Mouse (Mus musculus) lung, embryonic 14.5 days (tissue): ENCODE results near the gene Mfsd12. TPM values are rescaled to one million over a fixed set of nuclear protein-coding genes. Genes with fewer than 3 reads are reported as not detected.

Experiments used
- ATAC-seq: fragments of 200-750 bp; cut with Nextera tagmentation; 2 replicates; pipeline ENCODE4 v1.8.0; 2017; ENCODE audit warnings: mild to moderate bottlenecking, moderate TSS enrichment, moderate library complexity; ENCODE audit not compliant: insufficient read depth
- DNase-seq: peaks from one replicate; pipeline ENCODE4 v3.0.0-alpha.2; 2015
- H3K27ac ChIP-seq: fragments of 300-500 bp; sonication (generic); 2 replicates; pipeline ENCODE4 v1.5.1; 2014; ENCODE audit warnings: low read depth, mild to moderate bottlenecking, moderate library complexity
- H3K27me3 ChIP-seq: fragments of 300-500 bp; sonication (generic); 2 replicates; pipeline ENCODE4 v1.6.1; 2014; ENCODE audit warnings: low read length, control low read depth; ENCODE audit not compliant: insufficient read depth
- H3K36me3 ChIP-seq: fragments of 300-500 bp; sonication (generic); 2 replicates; pipeline ENCODE4 v1.6.1; 2014; ENCODE audit warnings: control low read depth; ENCODE audit not compliant: insufficient read depth
- H3K4me1 ChIP-seq: fragments of 300-500 bp; sonication (generic); 2 replicates; pipeline ENCODE4 v1.6.1; 2014; ENCODE audit warnings: antibody characterized with exemption, control low read depth; ENCODE audit not compliant: insufficient read depth
- H3K4me2 ChIP-seq: fragments of 300-500 bp; sonication (generic); 2 replicates; pipeline ENCODE4 v1.6.1; 2014; ENCODE audit warnings: mild to moderate bottlenecking
- H3K4me3 ChIP-seq: fragments of 300-500 bp; sonication (generic); 2 replicates; pipeline ENCODE4 v1.5.1; 2014; ENCODE audit warnings: low read depth, low read length
- H3K9ac ChIP-seq: fragments of 300-500 bp; sonication (generic); 2 replicates; pipeline ENCODE4 v1.6.1; 2014
- H3K9me3 ChIP-seq: fragments of 300-500 bp; sonication (generic); 2 replicates; pipeline ENCODE4 v1.6.1; 2016; ENCODE audit warnings: low read depth, low read length, control low read depth
- CTCF ChIP-seq: IDR thresholded peaks from 2 replicates; pipeline ENCODE4 v1.5.1; 2016; ENCODE audit warnings: antibody characterized with exemption, low read depth
- WGBS: fragments of 180-500 bp; shearing (Covaris S2); extraction: QIAGEN DNeasy Blood & Tissue Kit; methylation state at CpG from one replicate; pipeline ENCODE4 v1.1.7; 2014; 5-methylcytosine and 5-hydroxymethylcytosine counted together
- polyA plus RNA-seq: library from polyadenylated mRNA; unstranded; fragments of >200 nt; fragmentation: Nextera tagmentation; extraction: Ambion mirVana; gene quantifications from 2 replicates; pipeline ENCODE4 v1.2.1, GENCODE M21; 2014

Mfsd12 gene
- polyA plus RNA-seq, 1 experiment from 2014 or later = 7.7 TPM

- Histone ChIP-seq H3K4me3 (peak overlapping the region; percentile 78), H3K4me2 (peak overlapping the region; percentile 100), H3K36me3 (peaks cover 10% of the 10 kb centered on the region; the same call in 1 of the 2 replicates), H3K27me3 (no peaks in the 10 kb centered on the region), H3K9me3 (no peaks in the 10 kb centered on the region), H3K27ac (no peak overlapping the region), H3K4me1 (peaks cover 18% of the 10 kb centered on the region; the same call in 1 of the 2 replicates), H3K9ac (0 out of 2 replicates have a peak overlapping the region, but pooled peaks have one; percentile 81)
- TF ChIP-seq CTCF = no peak
- WGBS = 50% methylated on average over 12 of the region's 12 CpGs
- no peak for ATAC-seq
- no peak for DNase-seq
Measured at GRCm38 (mm10) chr10:81356352-81356990, 820 bp upstream of the Mfsd12 start.

- Histone ChIP-seq H3K4me3 (peak overlapping the region; percentile 78), H3K36me3 (peaks cover 13% of the 10 kb centered on the region; the same call in 1 of the 2 replicates), H3K9me3 (no peaks in the 10 kb centered on the region), H3K27ac (peak overlapping the region; percentile 69; the same call in 1 of the 2 replicates), H3K27me3 (peaks cover under 1% of the 10 kb centered on the region; the same call in 1 of the 2 replicates), H3K4me1 (peaks cover 24% of the 10 kb centered on the region), H3K4me2 (peak overlapping the region; percentile 100), H3K9ac (peak overlapping the region; percentile 81)
- peak; percentile 1; the same call in 1 of the 2 replicates for ATAC-seq
- WGBS = 27% methylated on average over 4 of the region's 4 CpGs
- TF ChIP-seq CTCF = no peak
- DNase-seq = peak; percentile 54
Measured at GRCm38 (mm10) chr10:81358209-81358608, 918 bp downstream of the Mfsd12 start.

- DNase-seq (no peak), ATAC-seq (no peak)
- Histone ChIP-seq H3K4me2 (peak overlapping the region; percentile 100), H3K27ac (peak overlapping the region; percentile 69; the same call in 1 of the 2 replicates), H3K9me3 (no peaks in the 10 kb centered on the region), H3K4me1 (peaks cover 29% of the 10 kb centered on the region), H3K9ac (no peak overlapping the region; the same call in 1 of the 2 replicates), H3K4me3 (peak overlapping the region; percentile 78), H3K27me3 (peaks cover 6% of the 10 kb centered on the region; the same call in 1 of the 2 replicates), H3K36me3 (peaks cover 13% of the 10 kb centered on the region; the same call in 1 of the 2 replicates)
- WGBS = 68% methylated on average over 1 of the region's 1 CpGs
- no peak for TF ChIP-seq CTCF
Measured at GRCm38 (mm10) chr10:81358841-81359240, 1.6 kb downstream of the Mfsd12 start.

GRCm38 (mm10) chr10:81360721-81361120 is 3.4 kb downstream of the Mfsd12 start:
- DNase-seq = peak; percentile 36
- no peak for ATAC-seq
- 57% methylated on average over 8 of the region's 8 CpGs for WGBS
- peaks cover 13% of the 10 kb centered on the region; the same call in 1 of the 2 replicates for H3K36me3 ChIP-seq
- no peaks in the 10 kb centered on the region for H3K9me3 ChIP-seq
- no peak for TF ChIP-seq CTCF
- H3K27ac ChIP-seq = no peak overlapping the region
- peaks cover 42% of the 10 kb centered on the region for H3K4me1 ChIP-seq
- peaks cover 8% of the 10 kb centered on the region; the same call in 1 of the 2 replicates for H3K27me3 ChIP-seq
- H3K4me2 ChIP-seq = no peak overlapping the region
- no peak overlapping the region for H3K9ac ChIP-seq
- no peak overlapping the region for H3K4me3 ChIP-seq

- DNase-seq = peak; percentile 52
- H3K9ac ChIP-seq = peak overlapping the region; percentile 26; the same call in 1 of the 2 replicates
- WGBS = 53% methylated on average over 12 of the region's 12 CpGs
- no peaks in the 10 kb centered on the region for H3K9me3 ChIP-seq
- no peak overlapping the region for H3K4me3 ChIP-seq
- TF ChIP-seq CTCF = no peak
- peak; percentile 9; the same call in 1 of the 2 replicates for ATAC-seq
- peak overlapping the region; percentile 60 for H3K4me2 ChIP-seq
- peaks cover 8% of the 10 kb centered on the region; the same call in 1 of the 2 replicates for H3K27me3 ChIP-seq
- H3K27ac ChIP-seq = peak overlapping the region; percentile 79
- peaks cover 40% of the 10 kb centered on the region for H3K4me1 ChIP-seq
- H3K36me3 ChIP-seq = peaks cover 29% of the 10 kb centered on the region
Measured at GRCm38 (mm10) chr10:81362336-81362949, 5.2 kb downstream of the Mfsd12 start.

GRCm38 (mm10) chr10:81363436-81364346 is 6.4 kb downstream of the Mfsd12 start:
- TF ChIP-seq CTCF = no peak
- Histone ChIP-seq H3K4me3 (peak overlapping the region; percentile 34), H3K36me3 (peaks cover 41% of the 10 kb centered on the region), H3K27ac (peak overlapping the region; percentile 79), H3K4me1 (peaks cover 31% of the 10 kb centered on the region), H3K4me2 (peak overlapping the region; percentile 60), H3K9me3 (no peaks in the 10 kb centered on the region), H3K9ac (peak overlapping the region; percentile 39), H3K27me3 (peaks cover 8% of the 10 kb centered on the region; the same call in 1 of the 2 replicates)
- peak; percentile 37 for DNase-seq
- 8% methylated on average over 54 of the region's 54 CpGs for WGBS
- no peak for ATAC-seq
